Mouse (Mus musculus) heart, postnatal 36 days (tissue): Measurements from ENCODE around the gene Gm12248. TPM values are rescaled to one million over a fixed set of nuclear protein-coding genes. Genes with fewer than 3 reads are reported as not detected.

Experiments used
- DNase-seq, 2 experiments: peaks; one replicate each; pipeline ENCODE4 v3.0.0; 2021 to 2022
- intact Hi-C: fragments of 180-260 bp; cut with DNase I; formaldehyde crosslinking; loops from one replicate; pipeline ENCODE4 v1.15.1; 2025
- total RNA-seq, 2 experiments: library from RNA; stranded (reverse); gene quantifications; 2 replicates each; pipeline ENCODE4 v1.2.3; 2021

The Gm12248 gene
- total RNA-seq, 2 experiments from 2014 or later, result not detected

DNA sequence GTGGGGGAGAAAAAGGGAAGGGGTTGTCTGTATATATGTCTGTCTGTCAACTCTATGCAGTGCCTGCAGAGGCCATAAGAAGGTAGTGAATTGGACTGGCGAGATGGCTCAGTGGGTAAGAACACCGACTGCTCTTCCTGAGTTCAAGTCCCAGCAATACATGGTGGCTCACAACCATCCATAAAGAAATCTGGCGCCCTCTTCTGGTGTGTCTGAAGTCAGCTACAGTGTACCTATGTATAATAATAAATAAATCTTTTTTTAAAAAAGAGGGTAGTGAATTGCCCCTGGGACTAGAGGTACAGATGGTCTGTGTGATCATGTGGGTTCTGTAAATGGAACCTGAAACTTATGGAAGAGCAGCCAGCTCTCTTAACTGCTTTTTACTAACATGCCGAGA is 46.5 kb downstream of the Gm12248 start:
- DNase-seq, result no peak
- intact Hi-C loops, result loop anchor here (5.0 kb wide), 1 partner anchor 34 kb away; no protein-coding TSS in a partner anchor

DNA sequence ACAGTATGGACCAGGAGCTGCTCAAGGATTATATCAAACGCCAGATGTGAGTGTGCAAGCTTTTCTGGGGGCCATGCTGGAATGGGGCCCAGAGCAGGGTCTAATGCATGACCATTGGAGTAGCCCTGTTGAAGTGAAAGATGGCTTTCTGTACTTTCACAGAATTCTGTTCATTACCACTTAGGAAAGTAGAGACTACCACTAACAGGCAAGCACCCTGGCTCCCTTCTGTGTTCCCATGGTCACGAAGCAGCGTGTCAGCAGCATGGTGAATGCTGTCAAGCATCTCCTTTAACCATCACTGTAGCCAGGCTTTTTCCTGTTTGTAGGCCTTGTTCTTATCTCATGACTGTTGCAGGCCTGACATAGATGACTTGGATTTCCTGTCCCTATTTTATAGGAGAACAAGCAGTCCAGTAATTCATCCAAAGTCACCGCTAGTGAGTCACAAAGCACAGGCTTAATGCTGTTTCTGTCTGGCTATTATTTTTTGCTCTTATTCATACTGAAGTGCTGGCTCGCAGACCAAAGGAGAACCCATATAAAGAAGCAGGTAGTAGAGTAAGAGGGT is 50.0 kb downstream of the Gm12248 start:
- intact Hi-C loops, result no loop called here
- no peak for DNase-seq

DNA sequence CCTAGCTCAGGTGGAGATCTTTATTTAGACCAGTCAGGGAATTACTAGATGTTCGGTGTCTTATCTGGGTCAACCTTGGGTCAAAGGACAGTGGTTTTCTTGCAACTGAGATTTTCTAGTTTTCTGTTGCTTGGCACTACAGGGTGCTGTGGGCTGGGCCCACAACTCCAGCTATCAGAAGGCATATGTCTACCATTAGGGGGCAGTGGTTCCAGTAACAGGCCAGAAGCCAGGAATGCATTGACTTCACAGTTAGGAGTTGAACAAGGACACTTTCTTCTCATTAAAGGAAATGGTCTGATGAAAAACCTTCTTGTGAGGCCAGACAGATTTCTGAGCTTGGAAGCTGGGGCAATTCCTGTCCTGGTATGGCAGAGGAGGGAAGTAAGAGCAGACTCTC is 53.9 kb downstream of the Gm12248 start:
- no peak for DNase-seq

DNA sequence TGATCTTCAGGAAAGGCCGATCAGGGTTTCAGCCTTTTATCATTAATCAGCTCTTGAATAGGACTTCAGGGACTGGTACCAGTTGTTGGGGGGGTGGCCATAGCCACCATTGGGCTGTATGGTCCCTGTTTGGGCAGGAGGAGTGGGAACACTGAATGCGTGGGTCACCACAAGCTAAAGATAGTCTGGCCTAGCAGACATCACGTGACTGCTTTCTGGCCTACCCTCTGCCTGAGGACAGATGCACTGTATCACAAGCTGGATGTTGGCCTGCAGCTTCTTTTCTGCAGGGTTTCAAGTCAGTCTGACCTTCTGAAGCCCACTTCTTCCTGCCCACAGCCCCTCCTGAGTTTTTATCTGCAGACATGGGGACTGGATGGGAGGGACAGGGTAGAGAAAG is 59.3 kb downstream of the Gm12248 start:
- DNase-seq, result peak; percentile 30 to 57

More for the DNA sequence above, 53.9 kb downstream of the Gm12248 start:
- intact Hi-C loops, result no loop called here

DNA sequence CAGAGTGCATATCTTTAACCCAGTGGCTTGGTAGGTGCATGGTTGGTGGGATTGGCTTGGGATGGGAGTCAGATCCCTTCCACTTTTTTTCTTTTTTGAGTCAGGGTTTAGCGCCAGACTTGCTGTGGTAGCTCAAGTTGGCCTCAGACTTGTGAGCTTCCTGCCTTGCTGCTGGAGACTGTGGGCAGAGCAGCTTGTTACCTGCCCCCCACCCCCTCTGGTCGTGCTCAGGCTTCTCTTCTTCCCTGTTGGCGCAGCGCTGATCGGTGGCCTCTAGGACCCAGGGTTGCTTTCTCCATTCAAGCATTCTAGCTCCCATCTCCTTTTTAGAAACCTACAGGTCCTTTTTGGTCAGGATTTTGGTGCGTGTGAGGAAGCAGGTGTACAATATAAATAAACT is 61.8 kb downstream of the Gm12248 start:
- DNase-seq, result no peak
- intact Hi-C loops, result no loop called here

More for the DNA sequence above, 59.3 kb downstream of the Gm12248 start:
- intact Hi-C loops, result no loop called here

DNA sequence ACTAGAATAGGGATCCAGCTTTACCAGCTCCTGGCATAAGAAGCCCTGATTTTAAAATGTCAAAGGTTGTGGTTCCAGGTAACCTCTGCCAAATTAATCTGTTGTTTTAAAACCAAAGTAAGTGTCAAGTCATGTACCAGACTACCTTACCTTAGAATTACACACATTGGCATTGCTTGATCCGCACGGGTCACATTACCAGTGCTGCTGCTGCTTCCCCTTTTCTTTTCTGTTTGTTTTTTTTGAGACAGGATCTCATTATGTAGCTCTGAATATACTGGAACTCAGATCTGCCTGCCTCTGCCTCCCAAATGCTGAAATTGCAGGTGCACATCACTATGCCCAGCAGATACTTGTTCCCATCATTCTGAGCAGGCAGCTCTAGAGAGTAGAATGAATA is 63.1 kb downstream of the Gm12248 start:
- intact Hi-C loops, result no loop called here

DNA sequence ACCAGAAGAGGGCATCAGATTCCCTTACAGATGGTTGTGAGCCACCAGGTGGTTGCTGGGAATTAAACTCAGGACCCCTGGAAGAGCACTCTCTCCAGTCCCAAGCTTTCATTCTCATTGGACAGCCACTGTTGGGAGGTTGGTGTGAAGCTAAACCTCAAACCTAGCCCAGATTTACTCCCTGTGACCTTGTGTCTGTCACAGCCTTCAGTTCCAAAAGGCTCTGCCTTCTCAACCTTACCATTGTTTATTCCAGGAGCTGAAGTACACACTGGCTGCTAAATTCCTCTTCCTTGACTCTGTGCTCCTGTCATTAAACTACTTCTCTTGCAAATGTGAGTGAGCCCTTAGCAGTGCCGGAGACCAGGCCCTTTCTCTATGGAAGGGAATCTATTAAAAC is 64.0 kb downstream of the Gm12248 start:
- intact Hi-C loops, result no loop called here
- no peak for DNase-seq

More for the DNA sequence above, 63.1 kb downstream of the Gm12248 start:
- no peak for DNase-seq

DNA sequence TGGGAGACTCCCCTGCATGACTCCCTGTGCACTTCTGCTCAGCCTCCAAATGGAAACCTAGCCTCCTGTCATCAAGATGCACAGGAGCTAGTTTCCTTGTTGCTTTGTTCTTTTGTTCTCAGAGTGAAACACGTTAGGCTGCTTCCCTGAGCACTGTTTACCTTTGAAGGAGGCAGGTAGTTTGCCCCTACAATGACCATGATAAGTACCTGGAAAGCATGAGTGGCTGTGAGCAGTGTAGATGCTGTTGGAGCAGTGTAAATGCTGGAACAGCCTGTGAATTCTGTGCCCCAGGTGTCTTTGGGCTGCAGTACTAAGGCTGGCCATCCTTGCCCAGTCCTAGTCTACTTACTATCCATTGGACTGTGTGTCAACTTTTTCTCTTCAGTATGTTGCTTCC is 66.1 kb downstream of the Gm12248 start:
- no peak for DNase-seq
- intact Hi-C loops, result no loop called here

DNA sequence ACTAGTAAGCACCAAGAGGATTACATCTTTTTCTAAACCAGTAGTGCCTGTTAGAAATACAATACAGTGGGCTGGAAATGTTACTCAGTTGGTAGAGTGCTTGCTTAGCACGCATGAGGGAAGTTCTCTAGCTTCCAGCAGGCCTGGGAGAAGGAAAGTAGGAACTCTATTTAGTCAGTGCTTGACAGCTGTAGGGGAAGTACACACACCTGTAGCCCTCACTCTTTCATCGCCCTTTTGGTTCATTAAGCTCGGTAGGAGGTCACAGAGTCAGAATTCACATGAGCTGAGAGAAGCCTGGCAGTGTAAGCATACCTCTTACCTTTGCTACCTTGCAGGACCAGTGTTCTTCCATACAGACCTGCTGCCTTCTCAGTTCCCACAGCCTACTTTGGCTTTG is 66.6 kb downstream of the Gm12248 start:
- DNase-seq, result no peak
- intact Hi-C loops, result no loop called here

DNA sequence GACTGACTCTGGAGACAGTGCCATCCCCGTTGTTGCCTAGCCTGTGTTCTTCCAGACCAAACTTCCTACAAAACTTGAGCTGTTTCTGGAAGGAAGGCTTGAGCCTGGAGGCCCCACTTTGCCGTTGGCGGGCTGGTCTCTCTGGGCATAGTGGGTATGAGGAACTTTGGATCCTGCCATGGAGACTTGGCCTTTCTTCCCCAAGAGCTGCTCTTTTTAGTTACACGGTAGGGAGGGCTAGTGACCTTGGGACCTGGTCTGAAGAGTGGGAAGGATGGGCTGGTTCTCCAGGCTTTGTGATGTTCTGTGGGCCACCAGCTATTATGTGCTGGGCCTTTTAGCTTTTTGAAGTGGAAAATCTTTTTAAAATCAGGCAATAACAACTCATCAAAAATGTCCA is 67.1 kb downstream of the Gm12248 start:
- no peak for DNase-seq
- intact Hi-C loops, result no loop called here

DNA sequence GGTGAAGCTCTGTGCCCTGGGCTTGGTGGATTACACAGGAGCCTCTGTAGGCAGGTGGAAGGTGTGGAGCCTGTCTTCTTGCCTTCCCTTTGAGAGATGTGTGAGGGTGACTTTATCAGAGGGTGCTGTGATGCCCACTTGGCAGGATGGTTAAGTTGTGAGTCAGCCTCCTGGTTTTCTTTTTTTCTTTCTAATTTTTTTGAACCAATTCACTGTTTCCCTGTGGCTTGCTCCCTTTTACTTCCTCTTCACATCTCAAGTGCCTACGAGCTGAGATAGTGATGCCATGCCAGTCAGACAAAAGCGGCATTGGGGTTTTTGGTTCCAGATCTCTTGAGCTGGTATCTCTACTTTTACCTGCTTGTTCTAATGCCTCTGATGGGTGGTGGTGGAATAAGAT is 68.3 kb downstream of the Gm12248 start:
- DNase-seq, result no peak
- intact Hi-C loops, result no loop called here

DNA sequence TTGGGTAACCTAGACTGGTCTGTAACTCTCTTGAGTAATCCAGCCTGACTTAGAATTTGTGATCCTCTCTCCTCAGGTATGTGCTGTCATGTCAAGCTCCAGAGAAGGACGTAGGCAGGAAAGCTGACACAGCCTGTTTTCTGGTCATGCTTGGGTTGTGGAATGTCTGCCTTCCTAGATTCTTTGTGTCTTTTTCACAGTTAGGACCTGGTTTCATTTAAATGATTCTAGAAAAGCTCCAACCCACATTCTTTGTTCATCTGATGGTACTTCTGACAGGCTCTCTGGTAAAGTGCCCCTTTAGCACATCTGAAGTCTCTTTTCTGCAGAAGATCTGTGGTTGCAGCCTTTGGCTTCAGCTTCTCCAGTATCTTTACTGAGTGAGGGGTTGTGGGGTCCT is 68.7 kb downstream of the Gm12248 start:
- intact Hi-C loops, result no loop called here

DNA sequence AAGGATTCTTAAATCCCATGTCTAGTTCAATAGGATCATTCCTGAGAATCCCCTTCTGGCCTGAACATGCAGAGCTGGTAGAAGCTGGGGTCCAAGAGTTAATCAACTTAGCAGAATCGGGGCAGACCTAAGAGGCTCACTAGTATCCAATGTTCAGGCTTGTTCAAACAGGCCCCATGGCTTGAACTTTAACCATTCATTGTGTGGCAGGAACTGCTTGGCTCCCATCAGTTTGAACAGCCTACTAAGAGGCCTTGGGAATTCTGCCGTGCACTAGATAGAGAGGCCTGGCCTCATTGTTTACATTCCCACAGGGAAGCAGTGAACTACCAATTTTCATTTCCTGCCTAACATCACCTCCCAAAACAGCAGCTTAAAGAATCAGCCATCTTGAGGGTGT is 71.3 kb downstream of the Gm12248 start:
- no peak for DNase-seq
- intact Hi-C loops, result no loop called here

More for the DNA sequence above, 68.7 kb downstream of the Gm12248 start:
- no peak for DNase-seq

DNA sequence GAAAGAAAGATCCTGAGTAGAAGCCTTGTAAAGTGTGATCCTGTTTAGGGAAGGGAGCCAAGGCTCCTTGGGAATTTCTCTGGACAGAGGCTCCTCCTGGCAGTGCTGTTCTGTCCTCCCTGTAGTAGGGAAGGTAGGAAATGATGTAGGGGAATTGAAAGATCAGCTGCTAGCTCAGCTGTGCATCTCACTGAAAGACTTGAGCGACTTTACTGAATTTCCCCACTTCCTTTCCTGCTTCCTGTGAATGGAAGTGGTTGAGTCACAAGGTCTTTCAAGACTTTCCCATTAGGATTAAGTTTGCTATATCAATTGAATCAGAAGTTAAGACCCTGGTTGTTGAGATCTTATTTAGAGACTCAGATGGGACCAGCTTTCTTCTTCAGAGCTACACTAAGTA is 71.8 kb downstream of the Gm12248 start:
- DNase-seq, result no peak

DNA sequence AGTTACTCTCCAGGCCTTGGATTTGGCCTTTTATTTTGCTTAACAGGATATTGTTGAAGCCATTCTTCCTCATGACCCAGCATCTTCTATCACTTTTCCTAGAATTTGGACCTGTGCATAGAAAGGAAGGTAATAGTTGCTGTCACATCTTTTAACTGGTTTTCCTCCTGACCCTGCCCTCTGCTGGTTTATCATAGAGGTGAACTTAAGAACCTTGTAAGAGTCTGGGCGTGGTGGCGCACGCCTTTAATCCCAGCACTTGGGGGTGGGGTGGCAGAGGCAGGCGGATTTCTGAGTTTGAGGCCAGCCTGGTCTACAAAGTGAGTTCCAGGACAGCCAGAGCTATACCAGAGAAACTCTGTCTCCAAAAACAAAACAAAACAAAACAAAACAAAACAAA is 74.2 kb downstream of the Gm12248 start:
- intact Hi-C loops, result no loop called here
- DNase-seq, result no peak

More for the DNA sequence above, 71.8 kb downstream of the Gm12248 start:
- intact Hi-C loops, result no loop called here

DNA sequence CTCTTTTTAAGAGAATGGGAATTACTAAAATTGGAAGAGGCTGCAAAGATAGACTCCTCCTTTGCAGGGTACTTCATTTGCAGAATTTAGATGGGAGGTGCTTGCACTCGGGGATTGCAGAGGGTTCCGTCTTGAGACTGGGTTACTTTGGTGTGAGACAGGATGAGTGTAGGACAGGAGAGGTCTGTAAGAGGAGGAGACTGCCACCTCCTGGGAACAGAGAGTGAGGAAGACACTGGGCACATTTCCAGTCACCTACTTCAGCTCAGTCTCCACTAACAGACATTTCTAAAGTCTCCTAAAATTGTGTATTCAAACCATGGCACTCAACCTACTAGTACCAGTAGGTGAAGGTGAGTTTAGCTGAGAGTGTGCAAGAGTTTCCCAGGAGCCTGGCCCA is 74.6 kb downstream of the Gm12248 start:
- DNase-seq, result no peak
- intact Hi-C loops, result no loop called here

DNA sequence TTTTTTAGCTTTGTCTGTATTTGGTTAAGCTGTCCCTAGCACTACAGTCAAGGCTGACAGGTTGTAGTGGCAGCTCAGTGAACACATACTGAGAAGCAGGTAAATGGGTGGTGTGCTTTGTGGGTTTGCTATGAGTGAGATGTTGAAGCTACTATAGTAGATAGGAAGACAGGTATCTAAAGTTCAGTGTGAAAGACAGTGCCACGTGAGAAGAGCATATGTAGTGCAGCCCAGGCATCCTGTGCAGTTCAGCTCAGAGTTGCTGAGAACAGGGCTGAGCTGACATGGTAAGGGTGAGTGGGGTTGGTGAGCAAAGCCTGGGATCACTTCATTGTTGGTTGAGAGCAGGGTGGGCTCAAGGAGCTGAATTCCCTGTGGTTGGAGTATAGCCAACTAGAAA is 75.5 kb downstream of the Gm12248 start:
- DNase-seq, result no peak
- intact Hi-C loops, result no loop called here

DNA sequence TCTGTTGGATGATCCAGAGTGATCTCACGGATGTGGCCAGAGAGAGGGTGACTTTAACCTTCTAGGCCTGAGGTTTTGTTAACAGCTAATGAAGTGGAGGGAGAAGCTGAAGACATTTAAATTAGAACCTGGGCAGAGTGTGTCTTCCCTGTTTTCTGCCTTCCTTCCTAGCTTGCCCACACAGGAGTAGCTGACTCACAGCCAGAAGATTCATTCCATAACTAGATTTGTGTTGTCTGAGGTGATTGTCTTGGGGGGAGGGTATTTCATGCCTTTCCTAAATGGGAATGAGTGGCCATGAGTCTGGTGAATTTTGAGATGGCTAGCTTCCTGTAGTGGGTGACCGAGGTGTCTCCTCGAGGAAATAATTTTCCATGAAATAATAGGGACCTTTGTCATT is 76.6 kb downstream of the Gm12248 start:
- intact Hi-C loops, result no loop called here
- DNase-seq, result no peak

DNA sequence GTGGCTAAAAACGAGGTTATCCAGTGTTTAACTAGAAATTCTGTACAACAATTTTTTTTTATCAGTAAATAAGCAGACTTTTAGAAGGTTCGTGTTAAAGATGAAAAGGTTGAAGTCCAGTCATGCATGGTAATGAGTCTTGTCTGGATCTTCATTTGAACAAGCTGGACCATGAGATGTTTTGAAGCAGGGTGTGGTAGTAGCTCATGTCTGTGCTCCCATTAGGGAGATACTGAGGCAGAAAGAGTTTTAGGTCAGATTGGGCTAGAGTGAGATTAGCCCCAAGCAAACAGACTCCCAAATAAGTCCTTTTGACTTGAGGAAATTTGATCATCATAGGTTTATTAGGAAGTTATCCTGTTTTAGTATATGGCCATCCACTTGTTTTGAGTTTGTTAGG is 77.6 kb downstream of the Gm12248 start:
- intact Hi-C loops, result no loop called here

DNA sequence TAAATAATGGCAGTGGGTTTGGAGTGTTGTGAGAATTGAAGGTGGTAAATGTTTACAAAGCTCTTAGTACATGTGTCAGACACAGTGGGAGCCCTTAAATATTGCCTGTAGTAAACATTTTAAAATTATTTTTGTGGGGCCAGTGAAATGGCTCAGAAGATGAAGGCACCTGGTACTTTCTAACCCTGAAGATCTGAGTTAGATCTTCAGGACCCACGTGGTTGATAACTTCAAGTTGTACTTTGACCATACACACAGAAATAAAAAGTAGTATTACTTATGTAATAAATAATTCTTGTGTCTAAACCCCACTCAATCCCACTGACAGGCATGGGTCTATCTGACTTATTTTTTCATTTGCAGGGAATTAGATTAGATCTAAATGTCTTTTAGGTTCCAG is 78.3 kb downstream of the Gm12248 start:
- no peak for DNase-seq
- intact Hi-C loops, result loop anchor here (5.0 kb wide), 1 partner anchor 33 kb away; no protein-coding TSS in a partner anchor

More for the DNA sequence above, 77.6 kb downstream of the Gm12248 start:
- DNase-seq, result no peak
